Mouse (Mus musculus) adrenal gland, adult 8-10 months (tissue): ENCODE measurements at regions not wholly inside any gene's neighbourhood (a gene's known extent, or its start where the extent isn't known, plus 50 kb on each side); places are given as distances from the start of the nearest gene placed in this dataset.

ENCODE experiments used
- DNase-seq: peaks from one replicate; pipeline ENCODE4 v3.0.0; 2022

- no peak for DNase-seq
These were observed 67.3 kb downstream of the C1d start for GRCm38 (mm10) chr11:17324651-17325050.

GRCm38 (mm10) chr11:17325731-17326646 is 68.6 kb downstream of the C1d start:
- DNase-seq = no peak

GRCm38 (mm10) chr11:17326695-17327094 is 69.3 kb downstream of the C1d start:
- no peak for DNase-seq

GRCm38 (mm10) chr11:17351476-17351875 is 94.1 kb downstream of the C1d start:
- no peak for DNase-seq

- DNase-seq = no peak
These were observed 95.1 kb downstream of the C1d start for GRCm38 (mm10) chr11:17352148-17353130.

- no peak for DNase-seq
These were observed 102.4 kb downstream of the C1d start for GRCm38 (mm10) chr11:17359698-17360254.

GRCm38 (mm10) chr11:17377859-17378258 is 120.5 kb downstream of the C1d start:
- no peak for DNase-seq

- DNase-seq = no peak
These were observed 129.4 kb downstream of the C1d start for GRCm38 (mm10) chr11:17386756-17387155.

GRCm38 (mm10) chr11:17393832-17394231 is 136.5 kb downstream of the C1d start:
- no peak for DNase-seq

- no peak for DNase-seq
These were observed 157.2 kb downstream of the C1d start for GRCm38 (mm10) chr11:17414531-17414930.

GRCm38 (mm10) chr11:17415144-17415543 is 157.8 kb downstream of the C1d start:
- DNase-seq = no peak

- no peak for DNase-seq
These were observed 160.4 kb downstream of the C1d start for GRCm38 (mm10) chr11:17417656-17418289.

GRCm38 (mm10) chr11:17442133-17442532 is 184.8 kb downstream of the C1d start:
- no peak for DNase-seq

GRCm38 (mm10) chr11:17449289-17449688 is 191.9 kb downstream of the C1d start:
- no peak for DNase-seq

- DNase-seq = no peak
These were observed 193.1 kb downstream of the C1d start for GRCm38 (mm10) chr11:17450360-17451045.

GRCm38 (mm10) chr11:17451451-17451850 is 194.1 kb downstream of the C1d start:
- no peak for DNase-seq

- peak; percentile 9 for DNase-seq
These were observed 196.2 kb downstream of the C1d start for GRCm38 (mm10) chr11:17453530-17453929.

- no peak for DNase-seq
These were observed 201.6 kb downstream of the C1d start for GRCm38 (mm10) chr11:17458946-17459345.

- no peak for DNase-seq
These were observed 202.9 kb downstream of the C1d start for GRCm38 (mm10) chr11:17460024-17460919.

GRCm38 (mm10) chr11:17460920-17461279 is 203.5 kb downstream of the C1d start:
- DNase-seq = no peak

- no peak for DNase-seq
These were observed 204.3 kb downstream of the C1d start for GRCm38 (mm10) chr11:17461701-17462100.
